ENCODE assay signal across 12 mouse cellular contexts in genomic region chr7:125829121-125829666, GRCm38 (mm10).
DNase-seq lines count a peak whose midpoint lies in the region; ATAC-seq lines count a peak whose summit lies in the region.
"Had no signal": no experiment of that assay in that cellular context is flagged by ENCODE, and none has a peak within 500 bp of the region (broad histone marks: within the 10 kb centered on the region; RNA-seq: fewer than 3 reads in every experiment).

No protein-coding gene starts in this region.

- peak; percentile 45 to 54 for DNase-seq in heart, adult 18-20 months
- DNase-seq in heart, postnatal 25 days (ENCODE audit: low spot score), result no peak
- DNase-seq in embryo, embryonic 11 days, result peak; percentile 36
- no peak for DNase-seq in adrenal gland, postnatal 4 days (ENCODE audit: low spot score in 2 of 2)
- DNase-seq in layer of hippocampus, adult 8-10 months (ENCODE audit: low spot score in 2 of 2), result no peak
- DNase-seq in kidney, adult 18-20 months, result no peak
- DNase-seq: right cerebral cortex, postnatal 25 days had no signal

- H3K36me3 ChIP-seq in heart, embryonic 12.5 days, result peaks cover 9% of the 10 kb centered on the region; the same call in 1 of the 2 replicates
- no peaks in the 10 kb centered on the region for H3K36me3 ChIP-seq in limb, embryonic 15.5 days

- ATAC-seq in heart, embryonic 12.5 days (ENCODE audit: insufficient number of reproducible peaks, low FRiP score), result peak; percentile 42; the same call in 1 of the 2 replicates
- 0 out of 2 replicates have a peak, but pooled peaks have one; percentile 32 for ATAC-seq in limb, embryonic 15.5 days (ENCODE audit: insufficient number of reproducible peaks, low FRiP score, low TSS enrichment, low read depth)
- ATAC-seq: Patski had no signal

- H3K4me1 ChIP-seq in heart, embryonic 12.5 days (replicated peaks), result peaks cover 79% of the 10 kb centered on the region
- peaks cover 49% of the 10 kb centered on the region for H3K4me1 ChIP-seq in limb, embryonic 15.5 days

- peak overlapping the region; percentile 6; the same call in 1 of the 2 replicates for H3K4me3 ChIP-seq in heart, embryonic 12.5 days
- no peak overlapping the region for H3K4me3 ChIP-seq in limb, embryonic 15.5 days
- H3K4me3 ChIP-seq: heart, adult 2 months had no signal

- H3K9ac ChIP-seq in heart, embryonic 12.5 days, result peak overlapping the region; percentile 37; the same call in 1 of the 2 replicates
- H3K9ac ChIP-seq in limb, embryonic 15.5 days, result no peak overlapping the region
- H3K9ac ChIP-seq: liver, embryonic 14.5 days had no signal

- H3K27ac ChIP-seq in heart, embryonic 12.5 days (ENCODE audit: poor library complexity, severe bottlenecking), result peak overlapping the region; percentile 84
- H3K27ac ChIP-seq in limb, embryonic 15.5 days, result peak overlapping the region; percentile 75
- H3K27ac ChIP-seq: heart, adult 2 months; liver, embryonic 14.5 days had no signal

- intact Hi-C loops in heart, postnatal 25 days (cut with DNase I), result loop anchor here (10.0 kb wide), 1 partner anchor 196 kb away; no protein-coding TSS in a partner anchor

- peak overlapping the region; percentile 45 for H3K4me2 ChIP-seq in heart, embryonic 12.5 days
- no peak overlapping the region for H3K4me2 ChIP-seq in limb, embryonic 15.5 days

- H3K9me3 ChIP-seq in heart, embryonic 12.5 days (replicated peaks), result no peaks in the 10 kb centered on the region
- H3K9me3 ChIP-seq in limb, embryonic 15.5 days, result no peaks in the 10 kb centered on the region

- WGBS in heart, embryonic 12.5 days, result 22% methylated on average over 3 of the region's 3 CpGs
- 29% methylated on average over 3 of the region's 3 CpGs for WGBS in limb, embryonic 15.5 days

- no peaks in the 10 kb centered on the region for H3K27me3 ChIP-seq in heart, embryonic 12.5 days (replicated peaks)
- H3K27me3 ChIP-seq in limb, embryonic 15.5 days, result no peaks in the 10 kb centered on the region
- H3K27me3 ChIP-seq: Patski had no signal

Comparison
In these comparisons a context has a peak if more than half of its experiments do, and no peak if none do; other contexts are left out.
1. DNase-seq: peak in heart, adult 18-20 months (2 of 2) and embryo, embryonic 11 days (single experiment); none in heart, postnatal 25 days (single experiment), adrenal gland, postnatal 4 days (0 of 2), layer of hippocampus, adult 8-10 months (0 of 2) and kidney, adult 18-20 months (single experiment).